Mouse (Mus musculus) embryonic facial prominence, embryonic 14.5 days (tissue): ENCODE results near the gene 4833427G06Rik. TPM values are rescaled to one million over a fixed set of nuclear protein-coding genes. Genes with fewer than 3 reads are reported as not detected.

Experiments used
- microRNA counts: library from miRNA; unstranded; fragments of <30 nt; microRNA quantifications from one replicate; lab custom pipeline; 2017
- microRNA-seq: library from miRNA; unstranded; fragments of <30 nt; microRNA quantifications from one replicate; pipeline ENCODE4, GENCODE M21; 2016; ENCODE audit warnings: borderline number of aligned reads
- polyA plus RNA-seq: library from polyadenylated mRNA; unstranded; fragments of >200 nt; fragmentation: Nextera tagmentation; extraction: Ambion mirVana; gene quantifications from 2 replicates; pipeline ENCODE4 v1.2.1, GENCODE M21; 2014

4833427G06Rik gene
- polyA plus RNA-seq, 1 experiment from 2014 or later: 5.0 TPM

MicroRNAs within 50 kb of the gene (microRNA counts, 519-probe panel; counts per million panel counts)
- microRNA mmu-miR-34b-3p (lab: Ali Mortazavi, UCI) (2,151 counts per million, percentile 26 among the panel's probes with 10 or more counts), microRNA mmu-miR-34b-5p (lab: Ali Mortazavi, UCI) (2,325 counts per million, percentile 40 among the panel's probes with 10 or more counts), microRNA mmu-miR-34c (lab: Ali Mortazavi, UCI) (3,404 counts per million, percentile 80 among the panel's probes with 10 or more counts)

Small RNA genes lying within 50 kb of the gene (microRNA-seq; reads per million reads assigned to microRNA genes)
- gene Mir34b (27.7 reads per million, percentile 37 among the genes with 10 or more reads in this experiment), gene Mir34c (758 reads per million, percentile 72 among the genes with 10 or more reads in this experiment)

Other genes with a start within 250 kb of the 4833427G06Rik start
- 13.8 and 15.8 TPM in 2 replicates for gene Sik2, start 93.0 kb downstream of the 4833427G06Rik start, polyA plus RNA-seq
- 0.31 and 0.39 TPM in 2 replicates for gene Btg4, start 41.2 kb downstream of the 4833427G06Rik start, polyA plus RNA-seq
- gene Layn, start 25.0 kb downstream of the 4833427G06Rik start, polyA plus RNA-seq: 5.0 and 6.0 TPM in 2 replicates
- 0.07 and 0.08 TPM in 2 replicates for gene Gm32742, start 63.4 kb upstream of the 4833427G06Rik start, polyA plus RNA-seq
- gene Pou2af1, start 111.6 kb upstream of the 4833427G06Rik start, polyA plus RNA-seq: 0.10 TPM in 1 of 2 replicates, not detected in the other
- gene Colca2, start 176.5 kb upstream of the 4833427G06Rik start, polyA plus RNA-seq: 4.0 and 4.3 TPM in 2 replicates
- gene 1810046K07Rik, start 226.8 kb upstream of the 4833427G06Rik start, polyA plus RNA-seq: not detected in 2 replicates